Mouse (Mus musculus) retina, embryonic 14.5 days (tissue): ENCODE data around the gene 2810408A11Rik.
A peak's percentile ranks its signal among the peaks of the same experiment; 100 is the strongest.
"Not testable (repeated sequence)": the region's sequence is repeated elsewhere in the genome, so short reads cannot be mapped to it uniquely, and the experiment has no call there.

Experiments used
- DNase-seq: peaks from one replicate; pipeline ENCODE4 v3.0.0-alpha.2; 2015; ENCODE audit warnings: low spot score

The 2810408A11Rik gene

GRCm38 (mm10) chr11:69931769-69932168 is 31.0 kb upstream of the 2810408A11Rik start:
- DNase-seq = no peak

DNA sequence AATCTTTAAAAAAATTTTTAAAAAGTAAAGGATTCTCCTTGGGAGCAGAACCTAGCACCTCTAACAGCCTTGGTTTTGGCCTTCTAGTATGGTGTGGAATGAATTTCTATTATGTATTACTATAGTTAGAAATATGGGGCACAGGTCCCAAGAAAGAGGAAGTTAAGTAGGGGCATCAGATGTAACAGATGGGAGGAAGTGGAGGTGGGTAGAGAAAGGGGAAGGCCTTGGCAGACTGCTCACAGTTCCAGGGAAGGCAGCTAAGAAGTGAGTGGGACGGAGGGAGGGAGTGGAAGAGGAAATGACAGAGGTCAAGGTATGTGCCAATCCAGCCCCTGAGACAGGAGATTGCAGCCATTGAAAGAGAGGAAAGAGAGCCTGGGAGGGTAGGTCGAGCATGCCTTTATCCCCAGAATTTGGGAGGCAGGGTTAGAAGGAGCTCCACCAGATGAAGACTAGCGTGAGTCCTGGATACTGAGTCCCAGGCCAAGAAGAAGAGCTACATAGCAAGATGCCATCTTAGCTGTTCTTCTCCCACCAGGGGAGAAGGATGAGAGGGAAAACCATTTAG is 30.3 kb upstream of the 2810408A11Rik start:
- DNase-seq = no peak

DNA sequence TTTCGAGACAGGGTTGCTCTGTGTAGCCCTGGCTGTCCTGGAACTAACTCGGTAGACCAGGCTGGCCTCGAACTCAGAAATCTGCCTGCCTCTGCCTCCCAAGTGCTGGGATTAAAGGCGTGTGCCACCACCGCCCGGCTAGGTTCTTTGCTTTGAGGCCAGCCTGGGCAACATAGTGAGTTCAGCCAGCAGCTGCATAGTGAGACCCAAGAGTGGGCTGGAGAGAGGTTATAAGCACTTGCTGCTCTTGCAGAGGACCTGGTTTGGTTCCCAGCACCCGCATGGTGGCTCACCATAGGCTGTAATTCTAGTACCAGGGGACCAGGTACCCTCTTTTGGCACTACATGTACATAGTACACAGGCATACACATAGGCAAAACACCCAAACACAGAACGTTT is 29.4 kb upstream of the 2810408A11Rik start:
- DNase-seq = not testable (repeated sequence)

GRCm38 (mm10) chr11:69929712-69930111 is 28.9 kb upstream of the 2810408A11Rik start:
- no peak for DNase-seq

DNA sequence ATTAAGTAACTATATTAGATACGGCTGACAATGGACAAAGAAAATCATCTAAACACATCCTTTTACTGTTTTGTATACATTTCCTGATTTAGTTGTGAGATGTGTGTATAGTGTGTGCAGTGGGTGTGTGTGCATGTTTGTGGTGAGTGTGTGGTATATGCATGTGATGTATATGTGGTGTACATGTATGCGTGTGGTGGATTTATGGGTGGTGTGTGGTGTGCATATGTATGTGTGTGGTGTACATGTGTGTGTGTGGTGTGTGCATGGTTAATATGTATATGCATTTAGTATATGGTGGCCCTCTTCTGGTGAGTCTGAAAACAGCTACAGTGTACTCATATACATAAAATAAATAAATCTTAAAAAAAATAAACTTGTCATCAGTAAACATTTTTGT is 26.7 kb upstream of the 2810408A11Rik start:
- DNase-seq = no peak

GRCm38 (mm10) chr11:69922796-69923195 is 22.0 kb upstream of the 2810408A11Rik start:
- DNase-seq = no peak

DNA sequence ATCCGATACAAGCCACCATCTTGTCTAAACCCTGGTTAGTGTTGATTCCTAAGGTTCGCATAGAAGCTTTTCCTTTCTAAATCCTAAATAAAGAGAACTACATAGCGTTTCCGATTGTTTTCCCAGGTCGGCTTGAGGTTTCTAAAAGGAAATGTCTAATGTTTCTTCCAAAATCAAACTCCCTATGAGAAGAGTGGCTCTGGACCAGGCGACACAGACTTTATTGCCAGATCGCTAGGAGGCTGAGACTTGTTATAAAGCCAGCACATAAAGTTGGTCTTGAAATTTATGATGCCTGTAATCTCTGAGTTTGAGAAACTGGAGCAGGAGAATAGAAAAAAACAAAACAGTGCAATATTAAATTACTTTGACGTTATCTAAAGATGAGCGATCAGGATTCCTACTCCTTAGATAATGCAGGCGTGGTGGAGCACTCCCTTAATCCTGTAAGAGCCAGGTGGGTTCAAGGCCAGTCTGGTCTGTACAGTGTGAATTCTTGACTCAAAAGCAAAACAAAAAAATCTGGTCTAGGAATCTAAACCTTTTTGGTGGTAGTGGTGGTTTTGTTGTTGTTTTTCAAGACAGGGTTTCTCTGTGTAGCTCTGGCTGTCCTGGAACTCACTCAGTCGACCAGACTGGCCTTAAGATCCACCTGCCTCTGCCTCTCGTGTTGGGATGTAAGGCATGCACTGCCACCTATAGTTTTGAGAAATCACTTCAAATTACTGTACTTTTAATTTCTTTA is 21.4 kb upstream of the 2810408A11Rik start:
- no peak for DNase-seq

DNA sequence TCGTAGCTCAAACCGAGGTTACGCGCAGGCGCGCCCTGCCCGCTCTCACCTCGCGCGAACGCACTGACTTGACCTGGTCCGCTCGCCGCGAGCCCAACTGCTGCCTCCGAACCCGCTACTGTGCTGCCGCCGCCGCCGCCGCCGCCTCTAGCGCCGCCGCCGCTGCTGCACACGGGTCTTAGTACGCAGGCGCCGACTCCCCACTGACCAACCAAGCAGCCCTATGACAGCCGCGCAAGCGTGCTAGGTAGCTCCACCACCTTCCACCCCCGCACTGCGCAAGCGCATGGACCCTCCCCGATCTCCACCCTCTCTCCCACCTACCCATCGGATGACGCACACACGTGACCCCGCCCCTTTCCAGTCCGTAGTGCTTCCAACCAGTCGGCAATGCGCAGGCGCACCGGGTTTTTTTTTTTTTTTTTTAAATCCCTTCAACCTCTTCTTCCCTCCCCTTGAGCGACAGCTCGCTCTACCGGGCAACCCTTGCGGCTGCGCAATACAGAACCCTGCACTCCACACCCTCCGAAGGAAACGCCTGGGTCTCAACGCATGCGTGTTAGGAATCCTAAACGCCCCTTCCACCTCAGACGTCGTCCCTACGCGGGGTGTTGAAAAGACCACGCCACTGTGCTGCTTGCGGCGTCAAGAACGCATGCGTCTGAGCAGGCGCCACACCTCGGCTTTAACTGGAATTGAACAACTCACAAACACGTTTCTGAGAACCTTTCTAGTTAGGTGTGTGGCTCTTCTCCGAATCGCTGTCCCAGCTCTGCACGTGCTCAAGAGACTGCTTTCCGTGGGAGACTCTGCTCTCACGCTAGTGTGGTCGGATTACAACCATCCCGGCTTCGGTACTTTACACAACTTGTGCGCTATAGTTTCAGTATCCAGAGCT is 20.6 kb upstream of the 2810408A11Rik start, which contains the start of gene Eif5a:
Eif5a (minus strand) TSS at position 845 of the 898 bp plus-strand sequence.
- peak; percentile 100 for DNase-seq

DNA sequence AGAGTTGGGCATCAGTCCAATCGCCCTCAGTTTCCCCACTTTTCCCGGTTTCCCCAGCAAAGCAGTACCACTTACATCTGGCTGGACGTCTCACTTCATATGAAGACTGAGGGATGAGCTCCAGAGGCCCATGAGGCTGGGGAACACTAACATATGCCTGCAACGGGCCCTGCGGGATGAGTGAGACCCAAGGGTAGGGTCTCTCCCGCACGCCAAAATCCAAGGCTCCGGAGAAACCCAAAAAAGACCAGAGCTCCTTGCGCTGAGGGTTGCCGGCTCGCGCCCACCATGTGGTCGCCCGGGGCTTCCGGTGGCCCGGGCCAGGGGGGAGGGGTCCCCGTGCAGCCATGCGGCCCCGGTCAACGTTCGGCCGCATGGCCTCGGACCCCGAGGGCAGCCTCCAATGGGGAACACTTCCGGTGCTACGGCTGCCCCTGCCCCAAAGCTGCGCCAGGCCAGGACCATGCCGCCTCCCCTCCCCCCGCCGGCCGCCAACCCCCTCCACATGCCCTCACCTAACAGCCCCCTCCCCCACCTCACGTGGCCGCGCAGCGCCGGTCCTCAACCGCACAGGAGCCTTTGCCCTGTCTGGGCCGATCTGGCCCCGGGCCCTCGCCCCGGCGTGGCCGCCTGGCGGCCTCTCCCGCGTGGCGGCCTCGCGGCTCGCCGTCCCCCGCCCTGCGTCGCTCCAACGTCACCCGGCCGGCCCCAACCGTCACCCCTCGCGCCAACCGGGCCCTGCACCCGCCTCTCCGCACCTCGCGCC is 19.7 kb upstream of the 2810408A11Rik start:
- DNase-seq = peak; percentile 42

DNA sequence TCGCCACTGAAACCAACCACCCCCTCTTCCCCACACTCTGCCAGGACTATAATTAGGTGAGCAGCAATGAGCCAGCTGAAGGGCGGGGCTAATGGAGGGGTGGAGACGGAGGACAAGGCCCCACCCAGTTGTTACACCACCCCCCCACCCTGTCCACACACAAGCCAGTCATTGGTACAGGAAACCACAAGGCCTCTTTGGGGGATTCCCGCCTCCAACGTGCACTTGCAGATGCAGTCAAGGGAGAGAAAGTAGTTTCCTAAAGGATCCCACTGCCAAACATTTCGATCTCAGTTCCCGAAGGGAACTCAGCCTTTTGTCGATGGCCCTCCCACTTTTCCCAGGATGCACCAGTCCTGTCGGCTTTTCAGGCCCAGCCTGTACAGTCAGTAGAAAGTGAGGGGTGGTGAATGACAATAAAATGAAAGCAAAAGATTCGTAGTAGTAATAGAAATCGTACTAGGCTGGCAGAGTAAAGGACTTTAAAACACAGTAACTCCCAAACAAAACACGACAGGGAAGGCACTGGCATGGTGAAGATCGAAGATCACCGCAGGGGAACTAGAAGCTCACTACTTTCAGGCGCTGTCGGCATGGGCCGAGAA is 19.0 kb upstream of the 2810408A11Rik start:
- peak; percentile 74 for DNase-seq

GRCm38 (mm10) chr11:69919053-69919452 is 18.3 kb upstream of the 2810408A11Rik start:
- no peak for DNase-seq

DNA sequence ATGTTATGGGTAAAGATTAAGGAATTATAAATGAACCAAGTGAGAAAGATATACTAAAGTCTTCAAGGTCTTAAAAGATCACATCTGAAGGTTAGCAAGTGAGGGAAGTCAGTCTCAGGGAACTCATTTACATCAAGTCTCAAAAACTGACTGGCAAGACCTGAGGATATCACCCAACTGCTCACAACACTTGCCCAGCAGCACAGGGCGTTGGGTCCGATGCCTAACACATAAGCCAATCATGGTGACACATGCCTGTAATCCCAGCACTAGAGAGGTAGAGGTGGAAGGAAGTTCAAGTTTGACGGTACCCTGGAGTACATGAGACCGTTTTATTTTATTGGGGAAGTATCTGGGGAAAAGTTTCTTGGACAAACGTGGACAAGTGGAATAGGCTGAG is 17.3 kb upstream of the 2810408A11Rik start:
- no peak for DNase-seq

DNA sequence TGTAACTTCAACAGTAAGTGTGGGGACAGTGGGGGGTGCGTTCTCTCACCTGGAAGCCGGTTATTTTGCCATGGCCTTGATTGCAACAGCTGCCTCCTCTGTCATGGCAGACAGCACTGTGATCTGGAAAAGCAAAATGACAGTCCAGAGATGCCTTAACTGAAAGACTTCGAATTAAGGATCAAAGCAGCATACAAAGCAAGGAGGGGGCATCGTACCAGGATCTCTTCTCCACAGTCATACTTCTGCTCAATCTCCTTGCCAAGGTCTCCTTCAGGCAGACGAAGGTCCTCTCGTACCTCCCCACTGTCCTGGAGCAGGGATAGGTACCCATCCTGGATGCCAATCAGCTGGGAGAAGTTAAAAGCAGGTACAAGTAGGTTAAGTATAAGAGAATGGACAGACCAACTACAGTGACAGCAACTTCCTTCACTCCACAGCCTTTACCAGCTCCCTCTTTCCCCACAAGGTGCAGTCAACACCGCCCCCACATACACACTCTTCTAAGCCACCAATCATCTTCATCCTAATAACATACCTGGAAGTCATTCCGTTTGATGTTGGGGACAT is 16.7 kb upstream of the 2810408A11Rik start:
- no peak for DNase-seq

DNA sequence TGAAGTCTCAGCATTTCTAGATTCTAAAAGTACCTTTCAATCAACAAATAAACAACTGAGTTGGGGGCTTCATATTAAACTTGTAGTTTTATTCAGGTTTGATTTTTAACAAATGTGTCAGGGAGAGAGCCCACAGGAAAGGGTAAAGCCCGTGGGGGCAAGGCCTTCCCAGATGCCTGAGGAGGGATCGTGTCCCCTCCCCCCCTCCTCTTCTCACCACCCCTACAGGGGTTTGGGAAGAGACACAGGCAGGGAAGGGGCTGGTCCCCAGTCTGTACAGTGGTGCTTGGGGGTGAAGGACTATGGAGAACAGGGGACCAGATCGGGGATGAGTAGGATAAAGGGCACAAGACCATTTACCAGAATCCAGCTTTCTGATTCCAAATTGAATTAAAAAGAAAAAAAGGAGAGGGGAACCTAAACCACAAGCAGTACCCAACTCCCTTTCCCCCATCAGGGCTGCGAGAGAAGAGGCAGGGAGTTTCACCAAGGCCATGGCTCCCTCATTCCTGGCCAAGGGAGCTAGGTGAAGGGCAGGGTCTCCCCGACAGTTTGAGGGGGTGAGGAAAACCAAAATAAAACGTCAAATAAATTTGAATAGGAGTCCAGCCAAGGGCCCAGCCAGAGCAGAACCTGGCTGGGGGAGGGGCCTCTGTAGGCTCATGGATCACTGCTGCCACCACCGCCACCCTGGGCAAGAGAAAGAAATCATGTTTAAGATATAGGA is 16.0 kb upstream of the 2810408A11Rik start:
- not testable (repeated sequence) for DNase-seq

GRCm38 (mm10) chr11:69915667-69916627 is 15.2 kb upstream of the 2810408A11Rik start:
- DNase-seq = no peak

GRCm38 (mm10) chr11:69914917-69915430 is 14.2 kb upstream of the 2810408A11Rik start:
- no peak for DNase-seq

- no peak for DNase-seq
These were observed 13.6 kb upstream of the 2810408A11Rik start for GRCm38 (mm10) chr11:69914372-69914764.

GRCm38 (mm10) chr11:69913554-69914371 is 13.0 kb upstream of the 2810408A11Rik start, which contains the start of gene Gps2:
Gene Gps2 (plus strand): TSS chr11:69913888.
- peak; percentile 94 for DNase-seq
